Mouse (Mus musculus): ENCODE measurements around the gene Gcfc2. TPM values are rescaled to one million over a fixed set of nuclear protein-coding genes. Genes with fewer than 3 reads are reported as not detected.
A peak's percentile ranks its signal among the peaks of the same experiment; 100 is the strongest.

Gcfc2 gene
- polyA plus RNA-seq, 1 experiment from 2014 or later, result 10.1 TPM

DNA sequence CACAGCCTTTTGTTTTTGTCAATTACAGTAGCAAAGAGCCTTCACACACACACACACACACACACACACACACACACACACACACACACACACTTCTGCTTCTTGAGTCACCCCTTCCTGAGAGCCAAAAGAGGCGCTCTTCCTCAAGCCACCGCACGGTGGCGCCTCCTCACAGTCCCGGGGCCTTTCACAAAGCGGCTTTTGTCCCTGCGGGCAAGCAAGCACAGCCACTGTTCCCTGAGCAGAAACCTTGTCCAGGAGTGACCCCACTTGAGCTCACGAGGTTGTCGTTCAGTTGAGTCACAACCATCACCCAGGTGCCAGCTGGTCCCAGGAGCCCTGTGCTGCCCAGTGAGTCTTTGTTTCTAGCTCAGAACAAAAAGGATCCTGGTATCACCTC, 63.5 kb downstream of the Gcfc2 start:
- 2% methylated on average over 9 of the region's 9 CpGs for WGBS
- Histone ChIP-seq H3K36me3 (no peaks in the 10 kb centered on the region), H3K27ac (no peak overlapping the region), H3K27me3 (ENCODE audit: insufficient read depth, poor library complexity, severe bottlenecking) (peaks cover 11% of the 10 kb centered on the region), H3K4me3 (no peak overlapping the region), H3K9me3 (no peaks in the 10 kb centered on the region), H3K4me1 (peaks cover 13% of the 10 kb centered on the region)
- peak; percentile 85 for DNase-seq (ENCODE audit: low spot score)

DNA sequence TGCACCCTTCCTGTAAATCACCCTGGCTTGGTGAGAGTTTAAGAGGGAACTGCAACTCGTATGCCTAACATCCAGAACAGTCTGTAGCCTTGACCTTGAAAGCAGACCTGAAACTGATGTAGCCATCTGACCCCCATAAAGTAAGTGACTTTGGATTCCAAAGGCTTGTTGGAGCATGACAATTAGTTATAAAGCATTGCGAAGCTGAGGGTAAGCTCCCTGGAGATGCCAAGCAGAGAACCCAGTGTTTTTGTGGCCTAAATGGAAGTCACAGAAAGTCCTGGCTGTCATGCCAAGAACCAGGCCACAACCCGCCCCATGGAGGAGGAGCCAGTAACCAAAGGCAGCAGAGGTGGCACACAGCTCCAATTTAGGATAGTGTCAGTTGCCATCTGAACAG, 64.1 kb downstream of the Gcfc2 start:
- DNase-seq (ENCODE audit: low spot score), result no peak
- Histone ChIP-seq H3K9me3 (no peaks in the 10 kb centered on the region), H3K27me3 (ENCODE audit: insufficient read depth, poor library complexity, severe bottlenecking) (peaks cover 11% of the 10 kb centered on the region), H3K36me3 (no peaks in the 10 kb centered on the region), H3K4me1 (peaks cover 13% of the 10 kb centered on the region), H3K27ac (no peak overlapping the region), H3K4me3 (no peak overlapping the region)
- 62% methylated on average over 3 of the region's 3 CpGs for WGBS

DNA sequence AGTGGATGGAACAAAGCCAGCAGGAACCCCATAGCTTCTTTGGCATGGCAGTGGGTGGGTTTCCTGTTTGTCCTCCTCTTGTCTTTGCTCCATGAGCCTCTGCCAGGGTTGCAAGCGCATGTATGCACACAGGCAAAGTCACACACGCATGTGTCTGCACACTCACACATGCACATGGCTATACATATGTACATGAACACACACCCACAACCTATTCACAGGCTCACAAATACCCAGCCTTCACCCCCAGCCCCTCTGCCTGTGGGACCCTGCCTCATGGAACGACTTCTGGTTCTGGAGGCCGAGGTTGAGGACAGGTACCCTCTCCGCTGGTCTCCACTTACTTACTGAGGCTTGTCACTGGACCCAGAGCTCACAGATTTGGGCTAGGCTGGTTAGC, 64.9 kb downstream of the Gcfc2 start:
- no peak for DNase-seq (ENCODE audit: low spot score)
- no peaks in the 10 kb centered on the region for H3K9me3 ChIP-seq
- peaks cover 11% of the 10 kb centered on the region for H3K27me3 ChIP-seq (ENCODE audit: insufficient read depth, poor library complexity, severe bottlenecking)
- no peaks in the 10 kb centered on the region for H3K36me3 ChIP-seq
- 85% methylated on average over 5 of the region's 5 CpGs for WGBS
- H3K4me3 ChIP-seq, result no peak overlapping the region
- H3K27ac ChIP-seq, result no peak overlapping the region
- H3K4me1 ChIP-seq, result peaks cover 13% of the 10 kb centered on the region

DNA sequence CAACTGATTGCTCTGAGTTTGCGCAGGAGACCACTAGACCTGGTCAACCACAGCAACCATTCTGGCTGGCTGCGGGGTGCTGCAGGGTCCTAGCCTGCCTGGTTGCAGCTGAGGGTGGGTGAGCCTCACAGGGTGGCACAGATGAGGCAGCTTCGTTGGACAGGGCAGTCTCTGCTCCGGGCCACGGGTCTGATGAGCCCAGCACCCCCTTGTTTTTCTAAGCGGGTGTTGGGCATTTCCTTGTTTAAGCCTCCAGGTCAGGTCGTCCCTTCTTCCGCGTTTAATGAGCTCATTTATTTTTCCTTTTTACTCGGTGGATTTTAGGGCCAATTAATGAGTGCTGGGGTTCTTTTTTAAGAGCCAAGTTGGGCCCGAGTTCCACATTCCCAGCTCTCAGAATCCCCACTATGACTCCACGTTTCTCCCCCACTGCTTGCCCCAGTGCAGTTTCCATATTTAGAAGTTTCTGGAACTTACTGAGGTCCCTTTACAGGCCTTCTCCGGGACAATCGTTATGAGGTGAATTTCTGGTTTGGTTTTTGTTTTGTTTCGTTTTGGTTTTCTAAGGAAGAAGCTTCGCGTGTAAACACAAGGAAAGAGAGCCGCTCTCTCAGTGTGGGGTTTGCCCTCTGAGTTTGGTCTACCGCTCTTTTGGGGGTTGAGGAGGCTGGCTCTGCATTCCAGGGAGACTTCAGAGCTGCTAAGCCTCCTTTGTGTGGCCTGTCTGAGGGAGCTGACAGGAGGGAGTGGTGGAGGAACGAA, 66.8 kb downstream of the Gcfc2 start:
- peaks cover 11% of the 10 kb centered on the region for H3K27me3 ChIP-seq (ENCODE audit: insufficient read depth, poor library complexity, severe bottlenecking)
- no peak overlapping the region for H3K27ac ChIP-seq
- no peak overlapping the region for H3K4me3 ChIP-seq
- peaks cover 13% of the 10 kb centered on the region for H3K4me1 ChIP-seq
- H3K36me3 ChIP-seq, result no peaks in the 10 kb centered on the region
- no peaks in the 10 kb centered on the region for H3K9me3 ChIP-seq
- DNase-seq (ENCODE audit: low spot score), result no peak
- 53% methylated on average over 20 of the region's 20 CpGs for WGBS

MicroRNAs encoded within 50 kb of the gene (microRNA counts, 519-probe panel; counts per million panel counts)
- not detected for microRNA mmu-miR-468

Small RNAs within 50 kb of the gene (microRNA-seq; reads per million reads assigned to microRNA genes)
- gene Mir468 (not detected), gene Mir7232 (not detected)

Other genes starting within 250 kb of the Gcfc2 start
- 75.8 and 83.3 TPM in 2 replicates for gene Mrpl19, start 42.3 kb downstream of the Gcfc2 start, polyA plus RNA-seq (2016; fragmentation: Nextera tagmentation; extraction: Ambion mirVana)
- 3.7 and 5.8 TPM in 2 replicates for gene Eva1a, start 117.4 kb downstream of the Gcfc2 start, polyA plus RNA-seq (2016; fragmentation: Nextera tagmentation; extraction: Ambion mirVana)